Mouse (Mus musculus): ENCODE results near the gene C1qtnf4.

- TF ChIP-seq POLR2A (IDR thresholded peaks at IDR 0.05; ENCODE audit: control insufficient read depth, low read depth, low read length) = no peak
- no peak for TF ChIP-seq CTCF (IDR thresholded peaks at IDR 0.05; ENCODE audit: control insufficient read depth, insufficient read depth, insufficient replicate concordance, low read depth, low read length)
Measured at GRCm38 (mm10) chr2:90886436-90886835, 776 bp downstream of the C1qtnf4 start.

Measured in testis, adult 2 months (tissue).